Mouse (Mus musculus) stomach, embryonic 16.5 days (tissue): ENCODE results near the gene Psmb7. TPM values are rescaled to one million over a fixed set of nuclear protein-coding genes. Genes with fewer than 3 reads are reported as not detected.

Experiments used
- ATAC-seq: fragments of 200-750 bp; cut with Nextera tagmentation; 2 replicates; pipeline ENCODE4 v1.8.0; 2017; ENCODE audit warnings: moderate number of reproducible peaks, moderate TSS enrichment; ENCODE audit not compliant: insufficient read depth, low FRiP score
- H3K27ac ChIP-seq: fragments of 300-500 bp; sonication (generic); 2 replicates; pipeline ENCODE4 v1.5.1; 2014; ENCODE audit warnings: low read length
- H3K27me3 ChIP-seq: fragments of 300-500 bp; sonication (generic); 2 replicates; pipeline ENCODE4 v1.6.1; 2014; ENCODE audit warnings: low read length, control low read depth, mixed read lengths; ENCODE audit not compliant: control insufficient read depth, insufficient read depth
- H3K36me3 ChIP-seq: fragments of 300-500 bp; sonication (generic); 2 replicates; pipeline ENCODE4 v1.6.1; 2014; ENCODE audit warnings: low read length; ENCODE audit not compliant: control insufficient read depth, insufficient read depth
- H3K4me1 ChIP-seq: fragments of 300-500 bp; sonication (generic); 2 replicates; pipeline ENCODE4 v1.6.1; 2014; ENCODE audit warnings: low read length, control low read depth, mixed read lengths; ENCODE audit not compliant: control insufficient read depth, insufficient read depth
- H3K4me2 ChIP-seq: fragments of 300-500 bp; sonication (generic); 2 replicates; pipeline ENCODE4 v1.6.1; 2014; ENCODE audit warnings: low read depth, low read length, mixed read lengths
- H3K4me3 ChIP-seq: fragments of 300-500 bp; sonication (generic); replicated peaks from 2 replicates; pipeline ENCODE4 v1.5.1; 2014; ENCODE audit warnings: mild to moderate bottlenecking, low read length
- H3K9ac ChIP-seq: fragments of 300-500 bp; sonication (generic); 2 replicates; pipeline ENCODE4 v1.6.1; 2014; ENCODE audit warnings: low read length
- H3K9me3 ChIP-seq: fragments of 300-500 bp; sonication (generic); replicated peaks from 2 replicates; pipeline ENCODE4 v1.6.1; 2016; ENCODE audit warnings: low read length, control low read depth; ENCODE audit not compliant: control insufficient read depth
- WGBS: fragments of 180-500 bp; shearing (Covaris S2); extraction: QIAGEN DNeasy Blood & Tissue Kit; methylation state at CpG from one replicate; pipeline ENCODE4 v1.1.7; 2014; 5-methylcytosine and 5-hydroxymethylcytosine counted together
- polyA plus RNA-seq: library from polyadenylated mRNA; unstranded; fragments of >200 nt; fragmentation: Nextera tagmentation; extraction: Ambion mirVana; gene quantifications from 2 replicates; pipeline ENCODE4 v1.2.1, GENCODE M21; 2015

Gene Psmb7
- polyA plus RNA-seq, 1 experiment from 2014 or later = 213 TPM

GRCm38 (mm10) chr2:38612596-38612995, 31.3 kb downstream of the Psmb7 start:
- Histone ChIP-seq H3K4me2 (no peak overlapping the region), H3K9ac (no peak overlapping the region), H3K4me3 (no peak overlapping the region), H3K4me1 (no peaks in the 10 kb centered on the region), H3K36me3 (no peaks in the 10 kb centered on the region), H3K27ac (no peak overlapping the region), H3K27me3 (no peaks in the 10 kb centered on the region), H3K9me3 (no peaks in the 10 kb centered on the region)
- 91% methylated on average over 6 of the region's 6 CpGs for WGBS
- ATAC-seq = no peak

- H3K4me1 ChIP-seq = no peaks in the 10 kb centered on the region
- ATAC-seq = no peak
- H3K27ac ChIP-seq = no peak overlapping the region
- H3K9me3 ChIP-seq = no peaks in the 10 kb centered on the region
- no peak overlapping the region for H3K9ac ChIP-seq
- WGBS = 81% methylated on average over 2 of the region's 2 CpGs
- H3K4me3 ChIP-seq = no peak overlapping the region
- H3K4me2 ChIP-seq = no peak overlapping the region
- H3K27me3 ChIP-seq = no peaks in the 10 kb centered on the region
- no peaks in the 10 kb centered on the region for H3K36me3 ChIP-seq
Observed at GRCm38 (mm10) chr2:38610161-38610560, 33.7 kb downstream of the Psmb7 start.

- no peak overlapping the region for H3K4me3 ChIP-seq
- H3K4me1 ChIP-seq = no peaks in the 10 kb centered on the region
- no peaks in the 10 kb centered on the region for H3K27me3 ChIP-seq
- H3K9ac ChIP-seq = no peak overlapping the region
- H3K4me2 ChIP-seq = no peak overlapping the region
- no peaks in the 10 kb centered on the region for H3K36me3 ChIP-seq
- H3K27ac ChIP-seq = no peak overlapping the region
- no peaks in the 10 kb centered on the region for H3K9me3 ChIP-seq
- ATAC-seq = no peak
- WGBS = 74% methylated on average over 11 of the region's 11 CpGs
Observed at GRCm38 (mm10) chr2:38609310-38609709, 34.6 kb downstream of the Psmb7 start.

- Histone ChIP-seq H3K36me3 (no peaks in the 10 kb centered on the region), H3K4me2 (no peak overlapping the region), H3K9me3 (no peaks in the 10 kb centered on the region), H3K4me3 (no peak overlapping the region), H3K9ac (no peak overlapping the region), H3K4me1 (no peaks in the 10 kb centered on the region), H3K27me3 (no peaks in the 10 kb centered on the region), H3K27ac (no peak overlapping the region)
- WGBS = 68% methylated on average over 5 of the region's 5 CpGs
- ATAC-seq = no peak
Observed at GRCm38 (mm10) chr2:38608831-38609309, 35.0 kb downstream of the Psmb7 start.

GRCm38 (mm10) chr2:38607716-38608115, 36.2 kb downstream of the Psmb7 start:
- Histone ChIP-seq H3K36me3 (no peaks in the 10 kb centered on the region), H3K9me3 (no peaks in the 10 kb centered on the region), H3K4me1 (no peaks in the 10 kb centered on the region), H3K9ac (no peak overlapping the region), H3K27me3 (no peaks in the 10 kb centered on the region), H3K4me3 (no peak overlapping the region), H3K27ac (no peak overlapping the region), H3K4me2 (no peak overlapping the region)
- WGBS = 77% methylated on average over 1 of the region's 1 CpGs
- no peak for ATAC-seq

GRCm38 (mm10) chr2:38600842-38601241, 43.0 kb downstream of the Psmb7 start:
- no peaks in the 10 kb centered on the region for H3K27me3 ChIP-seq
- H3K27ac ChIP-seq = no peak overlapping the region
- H3K4me2 ChIP-seq = no peak overlapping the region
- no peak overlapping the region for H3K4me3 ChIP-seq
- ATAC-seq = no peak
- no peaks in the 10 kb centered on the region for H3K36me3 ChIP-seq
- H3K9ac ChIP-seq = no peak overlapping the region
- no peaks in the 10 kb centered on the region for H3K9me3 ChIP-seq
- no peaks in the 10 kb centered on the region for H3K4me1 ChIP-seq

- Histone ChIP-seq H3K4me3 (no peak overlapping the region), H3K4me1 (no peaks in the 10 kb centered on the region), H3K9ac (no peak overlapping the region), H3K27me3 (no peaks in the 10 kb centered on the region), H3K36me3 (no peaks in the 10 kb centered on the region), H3K27ac (no peak overlapping the region), H3K9me3 (no peaks in the 10 kb centered on the region), H3K4me2 (no peak overlapping the region)
- 85% methylated on average over 2 of the region's 2 CpGs for WGBS
- no peak for ATAC-seq
Observed at GRCm38 (mm10) chr2:38598395-38598794, 45.5 kb downstream of the Psmb7 start.

- 87% methylated on average over 1 of the region's 1 CpGs for WGBS
- no peaks in the 10 kb centered on the region for H3K36me3 ChIP-seq
- H3K4me3 ChIP-seq = no peak overlapping the region
- H3K27me3 ChIP-seq = no peaks in the 10 kb centered on the region
- no peak overlapping the region for H3K4me2 ChIP-seq
- no peaks in the 10 kb centered on the region for H3K4me1 ChIP-seq
- no peak overlapping the region for H3K9ac ChIP-seq
- H3K9me3 ChIP-seq = no peaks in the 10 kb centered on the region
- no peak overlapping the region for H3K27ac ChIP-seq
- ATAC-seq = no peak
Observed at GRCm38 (mm10) chr2:38597896-38598295, 46.0 kb downstream of the Psmb7 start.

- H3K4me2 ChIP-seq = no peak overlapping the region
- no peaks in the 10 kb centered on the region for H3K9me3 ChIP-seq
- 0 out of 2 replicates have a peak, but pooled peaks cover 7% of the 10 kb centered on the region for H3K36me3 ChIP-seq
- 71% methylated on average over 7 of the region's 7 CpGs for WGBS
- H3K27me3 ChIP-seq = no peaks in the 10 kb centered on the region
- H3K27ac ChIP-seq = no peak overlapping the region
- H3K4me1 ChIP-seq = no peaks in the 10 kb centered on the region
- H3K9ac ChIP-seq = no peak overlapping the region
- no peak overlapping the region for H3K4me3 ChIP-seq
- ATAC-seq = no peak
Observed at GRCm38 (mm10) chr2:38594874-38595273, 49.0 kb downstream of the Psmb7 start.
